Mouse (Mus musculus) liver (tissue): ENCODE results near the gene Fbxl3.
A peak's percentile ranks its signal among the peaks of the same experiment; 100 is the strongest.

Experiments
- DNase-seq: peaks from one replicate; pipeline ENCODE4 v3.0.0-alpha.2; 2020; ENCODE audit warnings: mixed read lengths

Gene Fbxl3

DNA sequence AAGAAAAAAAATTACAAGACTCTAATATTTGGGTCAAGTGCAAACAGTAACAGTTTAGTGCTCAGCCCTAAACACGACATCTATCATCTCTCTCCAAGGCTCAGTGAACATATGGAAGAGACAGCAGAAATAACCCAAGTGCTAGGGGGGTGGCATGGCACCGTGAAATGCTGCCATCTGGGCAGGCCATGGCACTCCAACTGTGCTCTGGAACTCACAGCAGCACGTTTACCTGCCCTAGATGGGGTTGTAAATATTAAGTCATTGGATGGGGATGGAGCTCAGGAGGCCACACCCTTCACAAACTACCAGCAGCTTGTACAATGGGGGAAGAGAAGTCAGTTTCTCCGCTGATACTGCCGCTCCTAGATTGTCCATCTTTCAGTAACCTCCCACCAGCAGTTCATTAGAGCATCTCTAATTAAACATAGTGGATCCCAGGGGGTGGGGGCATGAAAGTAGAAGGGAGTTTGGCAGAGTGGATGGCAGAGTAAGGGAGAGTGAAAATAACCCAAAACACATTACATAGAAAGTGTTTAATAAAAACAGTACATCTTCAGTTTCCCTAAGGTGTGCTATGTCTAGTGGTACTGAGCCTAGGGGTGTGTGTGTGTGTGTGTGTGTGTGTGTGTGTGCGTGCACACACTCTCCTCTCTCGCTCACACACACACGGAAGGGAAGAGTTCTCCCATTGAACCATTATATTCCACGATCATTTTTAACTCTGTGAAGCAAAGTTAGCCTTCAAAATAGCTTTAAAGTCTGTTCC lies 20.0 kb downstream of the Fbxl3 start:
- no peak for DNase-seq

- no peak for DNase-seq
These were observed 21.1 kb downstream of the Fbxl3 start for GRCm38 (mm10) chr14:103078006-103078912.

GRCm38 (mm10) chr14:103077272-103078005 lies 21.9 kb downstream of the Fbxl3 start:
- DNase-seq, result no peak

- DNase-seq, result no peak
These were observed 24.2 kb downstream of the Fbxl3 start for GRCm38 (mm10) chr14:103075166-103075565.

DNA sequence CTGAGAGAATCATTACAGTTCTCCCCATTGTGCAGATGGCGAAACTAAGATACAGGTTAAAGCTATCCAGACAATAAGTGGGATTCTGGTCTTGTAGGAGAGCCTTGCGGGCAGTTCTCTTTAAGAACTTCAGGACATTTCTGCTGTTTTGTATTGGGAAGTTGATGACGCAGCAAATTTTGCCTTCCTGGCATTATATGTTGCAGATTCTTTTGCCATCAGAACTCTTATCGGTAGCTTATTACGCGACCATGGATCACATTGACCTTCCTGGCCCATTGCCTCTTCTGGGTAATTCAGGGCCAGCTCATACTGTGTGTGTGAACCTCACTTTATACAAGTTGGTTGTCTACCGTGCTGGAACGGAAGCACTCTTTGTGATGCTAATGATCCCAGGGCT lies 25.5 kb downstream of the Fbxl3 start:
- DNase-seq, result no peak

GRCm38 (mm10) chr14:103072731-103073130 lies 26.6 kb downstream of the Fbxl3 start:
- DNase-seq, result no peak

DNA sequence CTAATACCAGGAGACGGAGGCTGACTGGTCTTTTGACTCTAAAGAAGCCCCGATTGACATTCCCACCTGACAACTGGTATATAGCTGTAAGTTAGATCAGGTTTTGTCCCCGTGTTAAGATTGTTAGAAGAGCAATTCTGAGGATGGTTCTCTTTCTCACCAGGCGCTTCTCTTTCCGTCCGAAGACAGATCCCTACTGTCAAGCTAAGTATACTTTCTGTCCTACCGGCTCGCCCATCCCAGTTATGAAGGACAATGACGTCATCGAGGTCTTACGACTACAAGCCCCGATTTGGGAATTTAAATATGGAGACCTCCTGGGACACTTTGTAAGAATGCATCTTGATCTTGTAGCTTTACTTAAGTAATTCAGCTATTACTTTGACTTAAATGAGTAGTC lies 27.9 kb downstream of the Fbxl3 start:
- no peak for DNase-seq

DNA sequence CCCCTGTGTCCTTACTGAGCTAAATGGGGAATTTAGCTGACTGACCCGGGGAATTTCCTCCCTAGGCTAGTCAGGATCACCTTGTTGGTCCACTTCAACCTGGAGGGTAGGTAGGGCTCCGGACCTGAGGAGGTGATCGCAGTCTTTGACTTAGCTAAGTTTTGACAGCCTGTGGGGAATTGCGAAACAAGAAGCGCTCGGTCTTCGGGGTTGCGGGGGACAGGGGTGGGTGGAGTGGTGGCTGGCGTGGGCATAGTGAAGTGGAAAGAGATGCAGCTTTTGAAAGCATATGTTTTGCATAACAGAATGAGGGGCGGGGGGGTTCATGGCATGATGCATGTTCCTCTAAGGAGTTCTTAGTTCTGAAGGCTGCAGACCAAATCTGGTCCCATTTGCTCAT lies 28.6 kb downstream of the Fbxl3 start:
- DNase-seq, result peak; percentile 40

DNA sequence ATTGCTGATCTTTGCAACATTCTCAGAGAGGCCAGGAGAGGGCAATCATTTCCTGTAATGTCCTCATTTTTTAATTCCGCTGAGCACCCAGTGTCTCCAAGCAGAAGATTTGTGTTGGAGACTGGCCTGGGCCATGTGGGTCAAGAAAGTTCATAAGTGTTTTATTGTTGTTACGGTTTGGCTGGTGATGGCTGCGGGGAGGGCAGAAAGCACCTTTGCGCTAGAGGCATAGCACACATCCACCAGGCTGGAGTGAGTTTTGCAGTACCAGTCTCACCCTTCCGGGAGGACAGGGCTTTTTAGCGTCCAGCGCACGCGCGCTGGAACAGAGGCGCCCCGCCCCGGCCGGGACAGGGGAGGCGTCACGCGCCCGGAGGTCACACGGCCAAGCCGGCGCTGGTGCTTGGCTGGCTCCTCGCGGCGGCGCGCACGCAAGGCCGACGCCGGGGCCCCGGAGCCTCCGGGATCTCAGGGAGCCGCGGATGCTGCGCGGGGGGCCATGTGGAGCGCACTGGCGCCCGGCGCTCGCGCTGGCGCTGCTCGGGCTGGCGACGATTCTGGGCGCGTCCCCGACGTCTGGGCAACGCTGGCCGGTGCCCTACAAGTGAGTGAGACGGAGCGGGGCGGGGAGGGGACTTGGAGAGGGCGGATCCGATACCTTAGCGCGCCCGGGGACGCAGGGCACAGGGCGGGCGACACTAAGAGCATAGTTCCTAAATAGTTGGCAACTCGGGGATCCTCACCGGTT lies 29.3 kb downstream of the Fbxl3 start, which contains the start of gene Cln5:
Cln5 (plus strand) TSS at position 353 of the 748 bp plus-strand sequence.
- DNase-seq, result peak; percentile 96

DNA sequence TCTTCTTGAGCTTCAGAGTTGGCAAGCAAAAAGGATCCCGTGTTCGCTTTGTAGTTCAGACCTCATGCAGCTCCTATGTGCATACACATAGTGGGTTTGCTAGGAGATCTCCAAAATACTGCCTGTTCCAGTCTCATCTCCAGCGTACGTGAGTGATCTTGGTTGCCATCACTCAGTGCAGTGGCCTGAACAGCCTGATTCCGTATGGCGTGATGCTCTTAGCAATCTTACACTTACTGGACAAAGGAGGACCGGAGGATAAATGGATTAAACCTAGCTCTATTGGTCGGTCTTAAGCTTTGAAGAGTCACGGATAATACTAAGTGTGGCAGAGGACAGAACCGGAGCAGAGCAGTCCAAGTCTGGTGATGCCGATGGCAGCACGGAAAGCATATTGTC lies 29.9 kb downstream of the Fbxl3 start:
- DNase-seq, result no peak

- peak; percentile 83 for DNase-seq
These were observed 33.8 kb downstream of the Fbxl3 start for GRCm38 (mm10) chr14:103065294-103066167.

DNA sequence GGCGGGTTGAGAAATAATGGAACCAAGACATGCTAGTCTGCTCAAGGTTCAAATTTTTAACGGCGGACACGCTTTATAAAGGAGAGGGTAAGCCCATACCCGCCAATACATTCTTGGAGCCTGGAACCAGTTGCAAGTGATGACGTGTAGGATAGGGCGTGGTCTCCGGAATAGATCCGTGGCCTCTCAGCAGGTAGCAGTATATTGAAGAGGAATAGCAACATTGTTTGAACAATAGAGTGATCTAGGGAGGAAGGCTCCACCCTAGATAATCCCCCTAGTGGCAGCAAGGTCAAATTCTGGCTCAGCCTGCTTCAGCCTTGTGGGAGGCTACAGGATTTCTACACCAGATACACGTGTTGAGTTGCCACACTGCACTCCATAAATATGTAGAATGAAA lies 39.9 kb downstream of the Fbxl3 start:
- no peak for DNase-seq

DNA sequence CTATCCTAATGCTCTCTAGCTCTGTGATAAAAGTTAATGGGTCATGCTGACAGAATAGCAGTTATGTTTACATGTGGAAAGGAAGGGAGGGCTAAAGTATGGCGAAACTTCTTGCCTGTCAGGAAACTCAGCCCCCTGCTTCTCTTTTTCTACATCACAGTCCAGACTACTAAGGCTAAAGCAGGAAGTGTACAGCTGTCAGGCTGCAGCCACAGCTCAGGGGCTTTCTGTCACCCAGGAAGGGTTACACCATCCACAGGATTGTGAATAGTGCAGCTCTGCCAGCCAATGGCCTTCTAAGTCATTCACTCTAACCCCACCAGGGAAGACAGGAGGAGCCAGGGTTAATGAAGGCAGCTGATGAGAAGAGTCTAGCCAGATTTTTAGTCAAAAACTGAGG lies 40.4 kb downstream of the Fbxl3 start:
- DNase-seq, result no peak

GRCm38 (mm10) chr14:103056601-103057000 lies 42.8 kb downstream of the Fbxl3 start:
- DNase-seq, result no peak

DNA sequence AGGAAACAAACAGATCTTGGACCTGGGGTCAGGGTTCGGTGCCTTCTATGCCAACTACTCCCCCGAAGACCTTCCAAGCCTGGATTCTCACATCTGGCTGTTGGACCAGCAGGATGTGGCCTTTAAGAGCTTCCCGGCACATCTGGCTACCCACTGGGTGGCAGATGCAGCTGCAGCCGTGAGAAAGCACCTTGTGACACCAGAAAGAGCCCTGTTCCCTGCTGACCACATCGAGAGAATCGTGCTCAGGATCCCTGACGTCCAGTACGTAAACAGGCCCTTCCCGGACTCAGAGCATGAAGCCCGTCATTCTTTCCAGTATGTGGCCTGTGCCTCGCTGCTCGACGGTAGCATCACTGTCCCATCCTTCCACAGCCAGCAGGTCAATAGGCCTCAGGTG lies 44.6 kb downstream of the Fbxl3 start:
- DNase-seq, result no peak

DNA sequence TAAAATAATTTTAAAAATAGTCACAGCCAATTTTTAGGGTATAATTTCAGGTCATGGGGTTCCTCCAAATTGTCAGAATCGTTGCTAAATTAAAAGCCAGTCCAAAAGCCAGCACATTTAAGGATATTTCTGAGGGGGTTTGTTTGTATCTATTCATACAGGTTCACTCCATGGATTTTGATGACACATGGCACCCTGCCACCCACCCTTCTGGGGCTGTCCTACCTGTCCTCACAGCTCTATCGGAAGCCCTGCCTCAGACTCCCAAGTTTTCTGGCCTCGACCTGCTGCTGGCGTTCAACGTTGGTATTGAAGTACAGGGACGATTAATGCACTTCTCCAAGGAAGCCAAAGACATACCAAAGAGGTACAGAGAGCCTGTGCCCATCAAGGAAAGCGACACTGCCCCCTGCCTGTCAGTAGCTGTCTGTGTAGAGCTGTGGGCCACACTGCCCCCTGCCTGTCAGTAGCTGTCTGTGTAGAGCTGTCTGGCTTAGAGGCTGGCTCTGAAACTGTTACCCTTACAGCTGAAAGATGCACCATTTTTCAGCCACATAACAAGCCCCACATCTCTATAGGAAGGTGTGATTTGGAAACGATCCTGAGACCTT lies 48.1 kb downstream of the Fbxl3 start:
- DNase-seq, result peak; percentile 83

DNA sequence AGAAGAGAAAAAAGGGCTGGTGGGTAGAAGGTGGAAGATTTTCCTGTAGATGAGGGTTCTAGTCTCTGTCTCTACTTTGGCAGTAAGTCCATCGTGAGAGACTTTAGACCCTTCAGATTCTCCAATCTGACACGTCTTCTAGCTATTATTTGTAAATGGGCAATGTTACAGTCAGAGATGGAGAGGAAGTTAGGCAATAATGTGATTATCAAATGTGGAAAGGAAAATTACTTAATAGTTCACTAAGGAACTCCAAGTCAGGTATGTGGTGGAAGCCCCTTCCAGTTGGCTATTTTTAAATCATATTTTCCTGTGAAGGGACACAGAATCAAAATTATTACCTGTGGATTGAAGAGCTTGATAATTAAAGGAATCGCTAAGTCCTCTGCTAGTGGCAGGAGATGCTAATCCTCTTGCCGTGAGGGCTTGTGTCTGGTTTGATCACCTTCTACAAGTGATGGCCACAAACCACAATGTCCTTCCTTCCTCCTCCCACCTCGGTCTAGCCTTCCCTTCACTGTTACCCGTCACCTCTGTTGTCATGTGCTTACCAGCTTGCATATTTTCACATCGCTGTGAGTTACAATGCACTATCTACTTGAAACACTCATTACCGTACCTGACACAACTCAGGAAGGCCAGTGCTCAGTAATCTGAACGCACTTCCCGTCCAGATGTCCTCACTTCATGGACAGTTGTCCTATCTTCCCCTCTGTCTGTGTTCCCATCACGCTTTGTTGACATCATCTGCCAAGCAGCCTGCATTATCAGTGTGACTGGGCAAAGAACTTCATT lies 50.9 kb downstream of the Fbxl3 start:
- DNase-seq, result no peak

DNA sequence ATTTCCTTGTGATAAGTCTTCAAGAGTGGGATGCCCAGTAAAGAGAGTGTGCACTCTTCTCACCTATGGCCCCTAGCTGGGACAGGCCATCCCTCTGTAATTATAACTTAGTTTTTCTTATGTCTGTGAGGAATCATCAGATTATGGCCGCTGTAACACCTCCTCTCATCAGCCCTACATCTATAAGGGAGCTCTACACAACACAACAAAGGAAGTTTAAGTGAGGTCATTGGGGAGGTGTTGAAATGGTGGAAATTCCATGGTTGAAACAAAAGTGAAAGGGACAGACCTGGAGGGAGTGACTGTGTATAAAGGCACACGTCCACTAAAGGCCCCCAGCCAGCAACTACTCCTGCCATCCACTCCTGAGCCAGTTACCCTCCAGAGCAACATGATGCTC lies 52.7 kb downstream of the Fbxl3 start, which contains the start of gene Acod1:
Acod1 (plus strand) TSS at position 301 of the 400 bp plus-strand sequence.
- no peak for DNase-seq

DNA sequence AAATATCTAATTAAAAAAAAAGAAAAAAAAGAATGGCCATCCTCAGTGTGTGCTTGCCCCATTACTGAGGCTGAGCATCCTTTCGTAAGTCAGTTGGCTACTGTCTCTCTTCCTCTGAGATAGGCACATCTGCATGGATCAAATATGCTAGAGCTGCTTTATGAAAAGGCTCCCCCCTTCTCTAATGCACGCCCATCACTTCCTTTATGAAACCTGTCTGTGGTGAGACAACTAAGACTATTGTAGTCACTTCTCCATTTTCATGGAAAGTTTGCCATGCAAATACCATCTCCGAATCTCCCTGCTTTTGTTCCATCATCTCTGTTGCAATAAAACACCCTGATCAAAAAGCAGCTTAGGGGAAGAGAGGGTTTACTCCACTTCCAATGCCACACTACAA lies 62.4 kb downstream of the Fbxl3 start:
- no peak for DNase-seq

- no peak for DNase-seq
These were observed 65.3 kb downstream of the Fbxl3 start for GRCm38 (mm10) chr14:103034076-103034475.
